Mouse (Mus musculus) adipocyte (in vitro differentiated cells): ENCODE measurements around the gene Prx.

Experiments
- DNase-seq: peaks from one replicate; pipeline ENCODE4 v3.0.0-alpha.2; 2016; ENCODE audit warnings: low spot score

Prx gene

GRCm38 (mm10) chr7:27499036-27499435 lies at the start of gene Prx:
TSS of gene Prx (plus strand) at chr7:27499324.
- no peak for DNase-seq

- no peak for DNase-seq
Observed at GRCm38 (mm10) chr7:27451359-27451758, 47.8 kb upstream of the Prx start.

GRCm38 (mm10) chr7:27452206-27452770 lies 46.8 kb upstream of the Prx start:
- DNase-seq = no peak

GRCm38 (mm10) chr7:27454461-27455121 lies 44.5 kb upstream of the Prx start:
- DNase-seq = no peak

- DNase-seq = no peak
Observed at GRCm38 (mm10) chr7:27455273-27455672, 43.9 kb upstream of the Prx start.

GRCm38 (mm10) chr7:27458614-27459013 lies 40.5 kb upstream of the Prx start:
- no peak for DNase-seq

- DNase-seq = no peak
Observed at GRCm38 (mm10) chr7:27459640-27460039, 39.5 kb upstream of the Prx start.

GRCm38 (mm10) chr7:27460477-27460876 lies 38.6 kb upstream of the Prx start:
- DNase-seq = no peak

GRCm38 (mm10) chr7:27467648-27468047 lies 31.5 kb upstream of the Prx start:
- DNase-seq = no peak

- DNase-seq = no peak
Observed at GRCm38 (mm10) chr7:27471390-27472120, 27.6 kb upstream of the Prx start.

GRCm38 (mm10) chr7:27472596-27472995 lies 26.5 kb upstream of the Prx start:
- DNase-seq = peak; percentile 27

GRCm38 (mm10) chr7:27473156-27473834 lies 25.8 kb upstream of the Prx start, which contains the start of gene Sertad3:
TSS of gene Sertad3 (plus strand) at chr7:27473768.
- peak; percentile 96 for DNase-seq

GRCm38 (mm10) chr7:27473835-27474489 lies 25.2 kb upstream of the Prx start:
- DNase-seq = peak; percentile 60

GRCm38 (mm10) chr7:27474490-27474954 lies 24.6 kb upstream of the Prx start:
- DNase-seq = peak; percentile 97

GRCm38 (mm10) chr7:27475596-27475995 lies 23.5 kb upstream of the Prx start:
- no peak for DNase-seq

- no peak for DNase-seq
Observed at GRCm38 (mm10) chr7:27476098-27476635, 23.0 kb upstream of the Prx start.

- no peak for DNase-seq
Observed at GRCm38 (mm10) chr7:27478561-27478960, 20.6 kb upstream of the Prx start.

GRCm38 (mm10) chr7:27479750-27480149 lies 19.4 kb upstream of the Prx start:
- no peak for DNase-seq

GRCm38 (mm10) chr7:27480506-27480905 lies 18.6 kb upstream of the Prx start:
- no peak for DNase-seq

- peak; percentile 21 for DNase-seq
Observed at GRCm38 (mm10) chr7:27480927-27481626, 18.0 kb upstream of the Prx start.

- peak; percentile 94 for DNase-seq
Observed at GRCm38 (mm10) chr7:27481627-27481969, 17.5 kb upstream of the Prx start.
